Comparison of ENCODE assay signal across 10 mouse cellular contexts in the genomic region with DNA sequence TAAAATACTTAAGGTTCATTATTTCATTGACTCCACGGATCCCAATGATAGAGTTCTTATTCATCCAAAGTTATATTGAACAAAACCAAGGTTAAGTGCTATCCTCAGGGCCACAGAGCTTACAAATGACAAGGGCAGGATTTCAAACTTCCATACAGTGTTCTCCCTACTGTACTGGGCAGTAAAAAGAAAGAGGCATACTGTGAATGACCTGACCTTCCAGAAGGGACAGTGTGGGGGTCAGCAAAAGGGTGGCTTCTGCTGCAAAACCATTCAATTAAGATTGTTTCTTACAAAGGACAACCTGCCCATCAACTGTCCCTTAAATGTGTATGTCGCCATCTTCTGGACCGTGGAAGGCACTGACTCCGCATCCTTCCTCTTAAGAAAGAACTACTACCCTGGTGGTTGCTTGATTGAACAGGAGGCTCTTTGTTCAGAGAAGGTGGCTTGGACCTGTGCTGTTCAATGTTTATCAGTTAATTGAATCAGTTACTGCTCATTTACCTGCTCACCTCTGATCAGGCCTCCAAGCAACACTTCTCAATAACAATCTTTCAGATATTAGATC.
DNase-seq lines count a peak whose midpoint lies in the region; ATAC-seq lines count a peak whose summit lies in the region.
"Had no signal": no experiment of that assay in that cellular context is flagged by ENCODE, and none has a peak within 500 bp of the region (broad histone marks: within the 10 kb centered on the region; RNA-seq: fewer than 3 reads in every experiment).

No protein-coding gene starts in this region.

- 59% methylated on average over 4 of the region's 4 CpGs for WGBS in midbrain, embryonic 13.5 days
- 58% methylated on average over 4 of the region's 4 CpGs for WGBS in midbrain, embryonic 10.5 days
- 59% methylated on average over 4 of the region's 4 CpGs for WGBS in hindbrain, embryonic 13.5 days

- H3K4me2 ChIP-seq in midbrain, embryonic 13.5 days (replicated peaks), result no peak overlapping the region
- no peak overlapping the region for H3K4me2 ChIP-seq in hindbrain, embryonic 13.5 days
- H3K4me2 ChIP-seq: limb, embryonic 15.5 days; stomach, embryonic 15.5 days had no signal

- no peaks in the 10 kb centered on the region for H3K9me3 ChIP-seq in midbrain, embryonic 13.5 days
- H3K9me3 ChIP-seq in midbrain, embryonic 10.5 days (replicated peaks), result no peaks in the 10 kb centered on the region
- no peaks in the 10 kb centered on the region for H3K9me3 ChIP-seq in hindbrain, embryonic 13.5 days
- H3K9me3 ChIP-seq: limb, embryonic 15.5 days; stomach, embryonic 15.5 days had no signal

- H3K36me3 ChIP-seq in midbrain, embryonic 13.5 days, result no peaks in the 10 kb centered on the region
- H3K36me3 ChIP-seq in midbrain, embryonic 10.5 days, result no peaks in the 10 kb centered on the region
- H3K36me3 ChIP-seq in hindbrain, embryonic 13.5 days, result no peaks in the 10 kb centered on the region
- H3K36me3 ChIP-seq: limb, embryonic 15.5 days; stomach, embryonic 15.5 days had no signal

- 0 out of 2 replicates have a peak, but pooled peaks have one; percentile 24 for ATAC-seq in midbrain, embryonic 13.5 days
- 0 out of 2 replicates have a peak, but pooled peaks have one; percentile 39 for ATAC-seq in hindbrain, embryonic 13.5 days (ENCODE audit: low FRiP score)

- H3K9ac ChIP-seq in midbrain, embryonic 13.5 days (replicated peaks), result no peak overlapping the region
- H3K9ac ChIP-seq in hindbrain, embryonic 13.5 days, result no peak overlapping the region
- H3K9ac ChIP-seq: limb, embryonic 15.5 days; stomach, embryonic 15.5 days had no signal

- H3K27ac ChIP-seq in midbrain, embryonic 13.5 days, result no peak overlapping the region
- H3K27ac ChIP-seq in midbrain, embryonic 10.5 days (replicated peaks), result no peak overlapping the region
- no peak overlapping the region for H3K27ac ChIP-seq in hindbrain, embryonic 13.5 days
- H3K27ac ChIP-seq: limb, embryonic 15.5 days; stomach, embryonic 15.5 days had no signal

- H3K4me3 ChIP-seq in midbrain, embryonic 13.5 days (replicated peaks), result no peak overlapping the region
- H3K4me3 ChIP-seq in midbrain, embryonic 10.5 days, result no peak overlapping the region
- H3K4me3 ChIP-seq in hindbrain, embryonic 13.5 days, result no peak overlapping the region
- H3K4me3 ChIP-seq: limb, embryonic 15.5 days; stomach, embryonic 15.5 days had no signal

- no peaks in the 10 kb centered on the region for H3K4me1 ChIP-seq in midbrain, embryonic 13.5 days (replicated peaks)
- 0 out of 2 replicates have a peak, but pooled peaks cover 3% of the 10 kb centered on the region for H3K4me1 ChIP-seq in midbrain, embryonic 10.5 days
- no peaks in the 10 kb centered on the region for H3K4me1 ChIP-seq in hindbrain, embryonic 13.5 days (replicated peaks)
- H3K4me1 ChIP-seq: limb, embryonic 15.5 days; stomach, embryonic 15.5 days had no signal

- peak; percentile 67 for DNase-seq in embryo, embryonic 10 days (ENCODE audit: low spot score)
- DNase-seq in embryo, embryonic 9.5 days (ENCODE audit: extremely low spot score), result no peak
- no peak for DNase-seq in midbrain, embryonic 10.5 days (ENCODE audit: low spot score)
- DNase-seq in mesoderm, embryonic 11.5 days (ENCODE audit: low read depth, low spot score), result peak; percentile 26
- no peak for DNase-seq in T-cell, adult 2 months (ENCODE audit: low spot score)
- no peak for DNase-seq in spleen, postnatal 14 days (ENCODE audit: low spot score in 2 of 2)

- H3K27me3 ChIP-seq in midbrain, embryonic 13.5 days, result no peaks in the 10 kb centered on the region
- H3K27me3 ChIP-seq in midbrain, embryonic 10.5 days (ENCODE audit: low read depth, poor library complexity, severe bottlenecking), result no peaks in the 10 kb centered on the region
- no peaks in the 10 kb centered on the region for H3K27me3 ChIP-seq in hindbrain, embryonic 13.5 days
- H3K27me3 ChIP-seq: limb, embryonic 15.5 days; stomach, embryonic 15.5 days had no signal

Comparison
In these comparisons a context has a peak if more than half of its experiments do, and no peak if none do; other contexts are left out.
1. DNase-seq: peak in embryo, embryonic 10 days (single experiment) and mesoderm, embryonic 11.5 days (single experiment); none in embryo, embryonic 9.5 days (single experiment), midbrain, embryonic 10.5 days (single experiment), T-cell, adult 2 months (single experiment) and spleen, postnatal 14 days (0 of 2).